Mouse (Mus musculus): ENCODE measurements around the gene Ubac1. TPM values are rescaled to one million over a fixed set of nuclear protein-coding genes. Genes with fewer than 3 reads are reported as not detected.

The Ubac1 gene
- total RNA-seq, 2 experiments from 2014 or later: 563 to 630 TPM

GRCm38 (mm10) chr2:25978997-25979396 is 42.5 kb downstream of the Ubac1 start:
- ATAC-seq (replicated peaks; ENCODE audit: low FRiP score, poor library complexity, severe bottlenecking): no peak

- no peak for ATAC-seq (replicated peaks; ENCODE audit: low FRiP score, poor library complexity, severe bottlenecking)
Observed at GRCm38 (mm10) chr2:25977587-25978239, 43.8 kb downstream of the Ubac1 start.

GRCm38 (mm10) chr2:25975141-25975770 is 46.3 kb downstream of the Ubac1 start:
- ATAC-seq (replicated peaks; ENCODE audit: low FRiP score, poor library complexity, severe bottlenecking): no peak

GRCm38 (mm10) chr2:25970426-25970825 is 51.1 kb downstream of the Ubac1 start:
- ATAC-seq (replicated peaks; ENCODE audit: low FRiP score, poor library complexity, severe bottlenecking): no peak

- ATAC-seq (replicated peaks; ENCODE audit: low FRiP score, poor library complexity, severe bottlenecking): no peak
Observed at GRCm38 (mm10) chr2:25969319-25969718, 52.2 kb downstream of the Ubac1 start.

GRCm38 (mm10) chr2:25949291-25949690 is 72.3 kb downstream of the Ubac1 start:
- no peak for ATAC-seq (replicated peaks; ENCODE audit: low FRiP score, poor library complexity, severe bottlenecking)

Other genes with a start within 250 kb of the Ubac1 start
- gene Lcn11, start 244.7 kb downstream of the Ubac1 start, total RNA-seq (2015; ENCODE audit: low replicate concordance): not detected in 2 replicates
- gene Lcn11, start 244.7 kb downstream of the Ubac1 start, total RNA-seq (2017; ENCODE audit: low replicate concordance): not detected in 2 replicates
- gene Gm13539, start 239.5 kb downstream of the Ubac1 start, total RNA-seq (2015; ENCODE audit: low replicate concordance): not detected in 2 replicates
- gene Gm13539, start 239.5 kb downstream of the Ubac1 start, total RNA-seq (2017; ENCODE audit: low replicate concordance): not detected in 2 replicates
- not detected in 2 replicates for gene Glt6d1, start 205.9 kb downstream of the Ubac1 start, total RNA-seq (2015; ENCODE audit: low replicate concordance)
- not detected in 2 replicates for gene Glt6d1, start 205.9 kb downstream of the Ubac1 start, total RNA-seq (2017; ENCODE audit: low replicate concordance)
- not detected in 2 replicates for gene Lcn9, start 198.6 kb downstream of the Ubac1 start, total RNA-seq (2015; ENCODE audit: low replicate concordance)
- gene Lcn9, start 198.6 kb downstream of the Ubac1 start, total RNA-seq (2017; ENCODE audit: low replicate concordance): not detected in 2 replicates
- gene Sohlh1, start 174.5 kb downstream of the Ubac1 start, total RNA-seq (2015; ENCODE audit: low replicate concordance): not detected in 2 replicates
- not detected in 2 replicates for gene Sohlh1, start 174.5 kb downstream of the Ubac1 start, total RNA-seq (2017; ENCODE audit: low replicate concordance)
- gene Kcnt1, start 158.0 kb downstream of the Ubac1 start, total RNA-seq (2015; ENCODE audit: low replicate concordance): not detected in 2 replicates
- gene Kcnt1, start 158.0 kb downstream of the Ubac1 start, total RNA-seq (2017; ENCODE audit: low replicate concordance): not detected in 2 replicates
- 4.0 and 20.9 TPM in 2 replicates for gene Camsap1, start 38.5 kb downstream of the Ubac1 start, total RNA-seq (2015; ENCODE audit: low replicate concordance)
- gene Camsap1, start 38.5 kb downstream of the Ubac1 start, total RNA-seq (2017; ENCODE audit: low replicate concordance): 10.7 and 19.5 TPM in 2 replicates
- 1.0 TPM in 1 of 2 replicates, not detected in the other for gene Nacc2, start 101.5 kb upstream of the Ubac1 start, total RNA-seq (2015; ENCODE audit: low replicate concordance)
- 0.77 and 3.3 TPM in 2 replicates for gene Nacc2, start 101.5 kb upstream of the Ubac1 start, total RNA-seq (2017; ENCODE audit: low replicate concordance)
- gene Lhx3, start 186.5 kb upstream of the Ubac1 start, total RNA-seq (2015; ENCODE audit: low replicate concordance): not detected in 2 replicates
- not detected in 2 replicates for gene Lhx3, start 186.5 kb upstream of the Ubac1 start, total RNA-seq (2017; ENCODE audit: low replicate concordance)
- gene Qsox2, start 215.8 kb upstream of the Ubac1 start, total RNA-seq (2015; ENCODE audit: low replicate concordance): 1.7 and 2.1 TPM in 2 replicates
- 0.60 and 1.7 TPM in 2 replicates for gene Qsox2, start 215.8 kb upstream of the Ubac1 start, total RNA-seq (2017; ENCODE audit: low replicate concordance)